Mouse (Mus musculus): ENCODE data around the gene Mta3. TPM values are rescaled to one million over a fixed set of nuclear protein-coding genes. Genes with fewer than 3 reads are reported as not detected.

The Mta3 gene
- polyA plus RNA-seq, 1 experiment: not detected

GRCm38 (mm10) chr17:83861444-83862133, 155.6 kb downstream of the Mta3 start:
- peak overlapping the region; percentile 91 for H3K4me3 ChIP-seq (ENCODE audit: insufficient read depth, low read depth, low read length)
- TF ChIP-seq CTCF (IDR thresholded peaks at IDR 0.05; ENCODE audit: insufficient read depth, low read depth, low read length) (no peak), POLR2A (IDR thresholded peaks at IDR 0.05; ENCODE audit: insufficient read depth, low read depth, low read length) (peak; percentile 29; the same call in 1 of the 2 replicates)
- under 1% methylated on average over 62 of the region's 62 CpGs for WGBS

DNA sequence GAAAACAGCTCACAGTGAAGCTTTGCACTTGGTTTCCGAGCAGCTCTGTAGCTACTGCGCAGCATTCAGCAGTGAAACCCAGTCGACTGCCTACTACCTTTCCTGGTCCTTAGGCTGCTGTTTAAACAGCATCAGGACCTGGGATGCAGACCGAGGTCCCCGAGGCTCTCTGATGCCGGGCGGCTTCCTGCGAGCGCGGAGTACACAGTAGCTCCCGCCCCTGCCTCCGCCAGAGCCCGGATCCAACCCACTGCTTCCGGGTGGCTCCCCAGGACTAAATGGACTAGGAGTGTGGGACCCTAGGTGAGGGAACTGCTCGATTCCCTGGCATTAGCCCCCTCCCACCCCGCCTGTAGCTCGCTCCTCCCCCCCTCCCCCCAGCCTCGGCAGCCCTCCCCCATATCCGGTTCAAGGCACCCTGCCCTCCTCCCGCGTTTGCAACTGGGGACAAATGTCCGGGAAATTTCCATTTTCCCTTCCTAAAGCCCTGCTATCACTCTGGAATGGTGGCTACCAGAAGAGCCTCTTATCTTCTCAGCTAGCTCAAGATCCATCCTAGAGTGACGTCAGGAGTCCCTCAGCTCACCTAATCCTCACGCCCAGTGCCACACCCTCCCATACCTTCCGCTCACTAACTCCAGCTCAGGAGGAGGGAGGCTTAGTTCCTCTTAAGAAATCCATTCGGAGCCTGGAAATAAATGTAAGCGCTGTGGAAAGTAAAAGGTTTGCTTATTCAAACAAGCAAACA, 156.3 kb downstream of the Mta3 start:
- peak overlapping the region; percentile 69 for H3K27ac ChIP-seq (ENCODE audit: insufficient read depth, low read depth, low read length)
- H3K4me3 ChIP-seq (ENCODE audit: insufficient read depth, low read depth, low read length): peak overlapping the region; percentile 91
- 0 out of 2 replicates have a peak, but pooled peaks cover 3% of the 10 kb centered on the region for H3K4me1 ChIP-seq (ENCODE audit: control insufficient read depth, insufficient read depth, low read length)
- TF ChIP-seq POLR2A (IDR thresholded peaks at IDR 0.05; ENCODE audit: insufficient read depth, low read depth, low read length): no peak
- TF ChIP-seq CTCF (IDR thresholded peaks at IDR 0.05; ENCODE audit: insufficient read depth, low read depth, low read length): no peak
- 1% methylated on average over 26 of the region's 27 CpGs for WGBS

More at GRCm38 (mm10) chr17:83861444-83862133, 155.6 kb downstream of the Mta3 start:
- 0 out of 2 replicates have a peak, but pooled peaks cover 3% of the 10 kb centered on the region for H3K4me1 ChIP-seq (ENCODE audit: control insufficient read depth, insufficient read depth, low read length)
- peak overlapping the region; percentile 69 for H3K27ac ChIP-seq (ENCODE audit: insufficient read depth, low read depth, low read length)

DNA sequence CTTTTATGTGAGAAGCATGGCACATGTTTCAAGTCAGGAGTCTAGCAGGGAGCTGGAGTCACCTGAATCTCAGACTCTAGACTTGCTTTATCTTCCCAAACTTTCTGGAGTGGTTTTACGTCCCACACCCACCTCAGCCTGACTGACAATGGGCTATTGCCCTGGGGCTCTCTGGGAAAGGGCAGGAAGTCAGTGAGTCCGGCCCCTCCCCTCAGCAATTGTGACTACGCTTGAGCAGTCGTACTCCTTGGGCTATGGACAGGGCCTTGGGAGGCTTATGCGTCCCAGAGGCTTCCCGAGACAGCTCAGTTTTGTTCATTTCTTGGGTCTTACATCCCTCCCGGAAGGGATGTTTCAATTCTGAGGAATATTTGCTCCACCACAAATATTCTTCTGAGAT, 159.4 kb downstream of the Mta3 start:
- no peak for TF ChIP-seq CTCF (IDR thresholded peaks at IDR 0.05; ENCODE audit: insufficient read depth, low read depth, low read length)
- no peak for TF ChIP-seq POLR2A (IDR thresholded peaks at IDR 0.05; ENCODE audit: insufficient read depth, low read depth, low read length)
- H3K4me1 ChIP-seq (ENCODE audit: control insufficient read depth, insufficient read depth, low read length): 0 out of 2 replicates have a peak, but pooled peaks cover 3% of the 10 kb centered on the region
- H3K4me3 ChIP-seq (ENCODE audit: insufficient read depth, low read depth, low read length): no peak overlapping the region
- no peak overlapping the region for H3K27ac ChIP-seq (ENCODE audit: insufficient read depth, low read depth, low read length)
- whole genome bisulfite sequencing: 90% methylated on average over 7 of the region's 7 CpGs

DNA sequence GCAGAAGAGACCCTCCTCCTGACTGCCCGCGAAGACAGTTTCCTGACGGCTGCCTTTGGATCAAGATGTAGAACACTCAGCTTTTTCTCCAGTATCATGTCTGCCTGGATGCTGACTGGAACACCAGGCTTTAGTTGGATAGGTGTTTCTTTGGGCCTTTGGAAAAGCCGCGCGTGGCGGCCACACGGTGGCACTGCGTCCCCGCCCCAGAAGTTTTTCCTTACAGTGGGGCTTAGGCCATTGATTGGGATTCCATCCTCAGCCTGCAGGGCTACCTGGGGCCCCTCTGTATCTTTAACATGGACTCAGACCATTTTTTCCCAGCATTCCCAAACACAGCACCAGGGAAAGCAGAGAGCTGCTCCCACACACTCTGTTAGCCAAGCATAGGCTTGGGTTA, 160.6 kb downstream of the Mta3 start:
- TF ChIP-seq CTCF (IDR thresholded peaks at IDR 0.05; ENCODE audit: insufficient read depth, low read depth, low read length) (peak; percentile 65), POLR2A (IDR thresholded peaks at IDR 0.05; ENCODE audit: insufficient read depth, low read depth, low read length) (no peak)
- Histone ChIP-seq H3K4me3 (ENCODE audit: insufficient read depth, low read depth, low read length) (no peak overlapping the region), H3K4me1 (ENCODE audit: control insufficient read depth, insufficient read depth, low read length) (0 out of 2 replicates have a peak, but pooled peaks cover 3% of the 10 kb centered on the region), H3K27ac (ENCODE audit: insufficient read depth, low read depth, low read length) (no peak overlapping the region)
- 21% methylated on average over 10 of the region's 10 CpGs for WGBS

GRCm38 (mm10) chr17:83870385-83870784, 164.4 kb downstream of the Mta3 start:
- no peak overlapping the region for H3K4me3 ChIP-seq (ENCODE audit: insufficient read depth, low read depth, low read length)
- H3K27ac ChIP-seq (ENCODE audit: insufficient read depth, low read depth, low read length): no peak overlapping the region
- TF ChIP-seq CTCF (IDR thresholded peaks at IDR 0.05; ENCODE audit: insufficient read depth, low read depth, low read length): no peak
- no peak for TF ChIP-seq POLR2A (IDR thresholded peaks at IDR 0.05; ENCODE audit: insufficient read depth, low read depth, low read length)
- WGBS: 99% methylated on average over 4 of the region's 4 CpGs
- H3K4me1 ChIP-seq (ENCODE audit: control insufficient read depth, insufficient read depth, low read length): peaks cover 9% of the 10 kb centered on the region; the same call in 1 of the 2 replicates

Other genes with a start within 250 kb of the Mta3 start
- not detected in 2 replicates for gene Cox7a2l, start 188.8 kb upstream of the Mta3 start, polyA plus RNA-seq (2012; ENCODE audit: insufficient read depth, insufficient read length, low replicate concordance, missing spikeins)
- gene Kcng3, start 74.3 kb upstream of the Mta3 start, polyA plus RNA-seq (2012; ENCODE audit: insufficient read depth, insufficient read length, low replicate concordance, missing spikeins): not detected in 2 replicates
- gene Haao, start 141.8 kb downstream of the Mta3 start, polyA plus RNA-seq (2012; ENCODE audit: insufficient read depth, insufficient read length, low replicate concordance, missing spikeins): not detected in 2 replicates